Mouse (Mus musculus): ENCODE measurements around the gene Prr19. TPM values are rescaled to one million over a fixed set of nuclear protein-coding genes. Genes with fewer than 3 reads are reported as not detected.
"Not testable (repeated sequence)": the region's sequence is repeated elsewhere in the genome, so short reads cannot be mapped to it uniquely, and the experiment has no call there.

The Prr19 gene
- not detected for total RNA-seq (2021)
- long read RNA-seq, experiment 1 = 0 reads
- long read RNA-seq, experiment 2 = 0 reads

DNA sequence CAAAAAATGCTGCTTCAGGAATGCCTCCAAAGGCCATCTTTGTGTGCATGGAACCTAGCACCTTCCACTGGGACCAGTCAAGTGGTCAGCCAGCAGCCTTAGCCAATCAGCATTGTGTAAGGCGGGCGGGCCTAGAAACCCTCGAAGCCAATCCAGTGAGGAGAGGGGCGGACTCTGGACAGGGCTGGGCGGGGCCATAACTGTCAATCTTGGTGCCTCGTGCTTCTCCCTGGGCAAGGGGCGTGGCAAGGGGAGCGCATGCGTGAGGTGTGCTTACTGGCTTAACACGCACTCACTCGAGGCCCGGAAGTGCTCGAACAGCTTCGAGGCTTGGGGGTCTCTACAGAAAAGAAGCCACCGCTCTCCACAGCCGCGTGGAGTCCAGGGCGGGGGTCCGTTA lies at the start of gene Prr19:
Gene Prr19 (plus strand): TSS at position 349 of the 400 bp plus-strand sequence.
- DNase-seq (ENCODE audit: low spot score in 2 of 2) = no peak

DNA sequence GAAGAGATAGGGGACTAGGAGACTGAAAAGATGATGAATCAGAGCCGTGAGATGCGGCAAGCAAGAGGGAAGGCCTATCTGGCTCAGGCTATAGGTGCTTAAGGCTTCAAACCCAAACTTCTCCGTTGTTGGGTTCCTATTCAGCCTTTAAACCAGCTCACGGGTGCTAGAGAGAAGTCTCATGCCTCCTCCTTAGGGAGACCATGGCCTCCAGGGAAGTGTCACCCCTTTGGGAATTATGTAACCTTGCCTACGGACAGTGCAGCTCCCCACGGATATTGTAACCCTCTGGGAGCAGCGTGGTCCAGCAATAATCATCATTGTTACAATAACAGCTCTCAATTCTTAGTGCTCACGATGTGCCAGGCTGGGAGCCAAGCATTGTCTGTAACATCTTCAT lies 49.4 kb upstream of the Prr19 start:
- no peak for DNase-seq (ENCODE audit: low spot score in 2 of 2)

DNA sequence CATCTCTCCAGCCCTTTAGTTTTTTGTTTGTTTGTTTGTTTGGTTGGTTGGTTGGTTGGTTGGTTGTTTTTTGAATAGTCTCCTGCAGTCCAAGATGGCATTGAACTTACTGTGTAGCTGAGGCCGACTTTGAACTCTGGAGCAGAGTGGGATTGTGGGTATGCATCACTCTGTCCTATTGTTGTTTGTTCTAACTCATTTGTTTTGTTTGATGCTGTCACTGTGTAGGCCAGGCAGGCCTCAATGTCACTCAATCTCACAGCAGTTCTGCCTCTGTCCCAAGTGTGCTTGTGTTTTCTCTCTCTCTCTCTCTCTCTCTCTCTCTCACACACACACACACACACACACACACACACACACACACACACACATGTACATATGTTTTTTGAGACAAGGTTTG lies 39.3 kb upstream of the Prr19 start:
- DNase-seq (ENCODE audit: low spot score in 2 of 2) = no peak

DNA sequence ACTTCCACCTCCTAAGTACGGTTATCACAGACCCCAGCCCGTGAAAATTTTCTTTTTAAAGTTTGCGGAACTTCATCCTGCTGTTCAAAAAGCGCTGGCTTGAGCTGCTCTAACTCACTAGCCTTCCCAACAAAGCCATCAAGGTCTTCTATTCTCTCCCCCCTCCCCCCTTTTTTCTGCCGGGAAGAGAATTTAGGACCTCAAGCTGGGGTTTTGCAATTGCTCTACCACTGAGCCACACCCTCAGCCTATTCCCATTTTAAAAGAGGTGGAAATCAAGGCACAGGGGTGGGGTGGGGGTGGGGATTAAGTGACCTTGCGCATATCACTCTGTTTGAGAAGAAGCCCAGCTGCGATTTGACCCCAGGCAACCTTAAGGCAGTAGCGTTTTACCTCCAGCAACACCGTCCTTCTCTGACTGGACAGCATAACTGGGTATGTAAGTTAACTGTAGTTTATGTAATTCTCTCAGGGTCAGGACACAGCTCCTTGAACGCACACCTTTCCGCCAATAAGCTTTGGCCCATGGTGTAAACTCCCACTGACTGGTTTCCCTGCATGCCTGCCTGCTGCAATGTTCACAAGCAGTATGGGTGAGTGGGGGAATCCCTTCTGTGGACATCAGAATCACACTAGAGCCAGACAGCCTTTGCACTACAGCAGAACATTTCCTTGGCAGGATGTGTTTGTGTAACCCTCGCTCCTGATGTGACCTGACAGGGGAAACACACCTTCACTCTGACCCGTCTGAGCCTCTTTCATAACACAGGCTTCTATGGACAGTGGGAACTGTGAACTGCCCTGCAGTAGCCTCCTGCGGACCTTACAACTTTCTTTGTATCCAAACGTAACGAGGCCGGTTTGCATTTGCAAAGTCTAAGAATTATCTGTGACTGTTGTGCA lies 37.0 kb upstream of the Prr19 start:
- no peak for DNase-seq (ENCODE audit: low spot score in 2 of 2)

DNA sequence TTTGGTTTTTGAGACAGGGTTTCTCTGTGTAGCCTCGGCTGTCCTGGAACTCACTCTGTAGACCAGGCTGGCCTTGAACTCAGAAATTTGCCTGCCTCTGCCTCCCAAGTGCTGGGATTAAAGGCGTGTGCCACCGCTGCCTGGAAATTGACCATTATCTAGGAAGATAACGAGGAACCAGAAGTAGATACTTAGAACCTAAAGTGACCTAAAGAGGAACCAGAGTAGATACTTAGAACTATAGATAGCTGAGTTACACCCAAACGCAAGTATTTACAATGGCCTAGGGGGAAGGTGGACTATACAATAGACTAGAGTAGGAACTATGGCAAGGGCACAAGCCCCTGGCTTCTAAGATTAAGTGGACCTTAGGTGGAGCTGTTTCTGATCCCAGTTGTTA lies 35.5 kb upstream of the Prr19 start:
- DNase-seq (ENCODE audit: low spot score in 2 of 2) = not testable (repeated sequence)

DNA sequence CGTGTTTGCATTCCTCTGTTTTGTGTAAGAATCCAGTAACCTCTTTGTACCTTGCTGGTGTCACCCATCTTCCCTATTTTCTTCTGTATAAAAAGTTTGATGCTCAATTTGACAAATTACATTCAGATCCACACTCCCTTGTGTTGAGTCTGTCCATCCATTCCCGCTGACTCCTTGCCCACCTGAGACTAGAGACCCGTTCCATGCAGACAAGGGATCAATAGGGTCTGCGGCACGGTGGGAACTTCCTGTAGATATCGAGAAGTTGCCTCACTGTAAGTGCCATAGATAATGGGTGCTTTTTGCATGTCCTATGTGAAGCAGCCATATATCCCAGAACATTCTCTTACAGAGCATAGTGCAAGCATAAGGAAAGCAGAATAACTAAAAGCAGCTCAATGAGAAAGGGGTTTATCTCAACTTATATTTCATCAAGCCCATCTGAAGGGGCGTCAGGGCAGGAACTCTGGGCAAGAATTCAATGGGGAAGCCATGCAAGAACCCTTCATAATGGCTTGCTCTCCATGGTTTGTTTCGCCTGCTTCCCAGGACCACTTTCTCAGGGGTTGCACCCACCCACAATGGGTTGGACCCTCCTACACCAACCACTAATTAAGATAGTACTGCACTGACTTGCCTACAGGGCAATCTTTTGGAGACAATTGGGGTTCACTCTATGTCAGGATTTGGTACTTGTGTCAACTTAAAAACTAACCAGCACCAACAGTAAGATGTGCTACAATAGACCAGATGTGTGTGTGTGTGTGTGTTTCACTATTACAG lies 34.8 kb upstream of the Prr19 start:
- no peak for DNase-seq (ENCODE audit: low spot score in 2 of 2)

DNA sequence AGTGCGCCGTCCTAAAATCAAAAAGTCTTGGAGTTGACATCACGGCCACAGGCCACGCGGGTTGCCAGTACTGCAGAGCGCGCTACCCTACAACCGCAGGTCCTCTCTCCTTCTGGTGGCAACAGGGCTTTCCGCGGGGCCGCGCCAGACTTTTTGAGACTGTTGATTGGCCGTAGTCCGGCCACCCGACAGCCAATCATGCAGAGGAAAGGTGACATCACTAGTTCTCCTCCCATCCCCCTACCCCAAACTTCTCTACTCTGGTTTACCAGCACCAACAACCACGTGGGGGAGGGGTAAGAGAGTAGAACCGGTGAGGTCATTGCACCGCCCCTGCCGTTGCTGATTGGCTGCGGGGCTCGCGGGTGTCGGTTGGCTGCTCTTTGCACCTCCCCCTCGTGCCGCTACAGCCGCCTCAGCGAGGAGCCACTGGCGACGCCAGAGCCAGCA lies 33.9 kb upstream of the Prr19 start, which contains the start of gene Cic:
Gene Cic (plus strand): TSS at position 404 of the 450 bp plus-strand sequence.
- DNase-seq (ENCODE audit: low spot score in 2 of 2) = peak; percentile 92 to 98

DNA sequence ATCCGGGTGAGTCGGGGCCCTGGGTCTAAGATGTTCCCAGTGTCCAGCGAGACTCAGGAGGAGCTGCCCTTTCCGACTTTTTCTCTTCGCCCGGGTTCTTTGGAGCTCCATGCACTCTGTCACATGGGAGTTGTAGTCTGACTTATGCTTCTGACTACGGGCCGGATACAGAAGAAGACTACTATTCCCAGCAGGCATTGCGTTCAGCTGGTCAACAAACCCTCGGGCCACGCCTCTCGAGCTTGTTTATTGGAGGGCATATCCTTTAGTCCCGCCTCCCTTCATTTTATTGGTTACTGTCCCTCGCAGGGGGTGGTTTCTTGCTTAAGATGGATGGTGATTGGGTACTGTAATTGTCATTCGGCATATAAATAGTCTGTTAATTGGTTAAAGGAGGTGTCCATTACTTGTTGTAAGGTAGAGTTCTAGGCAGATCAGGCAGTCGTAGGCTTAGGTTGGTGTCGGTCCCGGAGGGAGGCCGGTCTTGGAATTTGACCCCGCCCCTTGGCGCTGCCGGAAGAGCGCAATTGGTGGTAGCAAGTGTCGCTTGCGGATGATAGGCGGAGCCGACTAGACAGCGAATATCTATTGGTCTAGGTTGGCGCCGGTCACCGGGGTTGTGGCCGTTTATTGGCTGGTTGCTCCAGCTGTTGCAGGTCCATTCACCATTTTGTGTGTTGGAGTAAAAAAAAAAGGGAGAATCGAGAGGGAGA lies 33.3 kb upstream of the Prr19 start:
- DNase-seq (ENCODE audit: low spot score in 2 of 2) = peak; percentile 96 to 99

DNA sequence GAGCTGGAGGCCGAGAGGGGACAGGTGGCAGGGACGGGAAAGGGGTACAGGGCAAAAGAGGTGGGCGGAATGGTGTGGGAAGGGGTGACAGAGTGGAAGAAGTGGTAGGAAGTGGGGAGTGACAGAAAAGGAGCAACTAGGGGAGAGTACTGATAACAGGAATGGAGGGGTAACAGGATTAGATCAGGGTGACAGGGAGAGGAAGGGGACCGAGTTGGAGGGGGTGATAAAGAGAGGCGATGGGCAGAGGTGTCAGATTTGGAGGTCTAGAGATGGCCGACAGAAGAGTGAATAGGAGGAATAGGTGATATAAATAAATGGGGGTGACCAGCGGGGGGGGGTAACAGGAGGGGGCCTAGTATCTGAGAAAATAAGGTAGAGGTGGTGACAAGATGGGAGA lies 32.6 kb upstream of the Prr19 start:
- DNase-seq (ENCODE audit: low spot score in 2 of 2) = no peak

DNA sequence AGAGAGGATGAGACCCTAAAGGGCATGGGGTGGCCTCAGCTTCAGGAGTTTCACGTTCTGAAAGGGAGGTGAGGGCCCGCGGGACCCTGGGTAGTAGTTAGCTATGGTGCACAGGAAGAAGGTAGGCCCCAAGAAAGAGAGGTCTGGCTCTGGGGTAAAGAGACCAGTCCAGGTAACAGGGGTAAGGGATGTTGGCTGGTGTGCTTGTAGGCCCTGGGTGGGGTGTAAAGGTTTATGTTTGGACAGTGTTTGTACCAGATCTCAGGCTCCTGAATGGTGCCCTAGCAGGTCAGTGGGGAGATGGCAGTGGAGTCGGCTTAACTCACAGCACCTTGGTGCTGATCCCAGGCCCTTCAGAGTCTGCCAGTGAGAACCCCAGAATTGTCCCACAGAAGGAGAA lies 32.2 kb upstream of the Prr19 start:
- DNase-seq (ENCODE audit: low spot score in 2 of 2) = peak in 1 of 2 experiments; percentile 14

DNA sequence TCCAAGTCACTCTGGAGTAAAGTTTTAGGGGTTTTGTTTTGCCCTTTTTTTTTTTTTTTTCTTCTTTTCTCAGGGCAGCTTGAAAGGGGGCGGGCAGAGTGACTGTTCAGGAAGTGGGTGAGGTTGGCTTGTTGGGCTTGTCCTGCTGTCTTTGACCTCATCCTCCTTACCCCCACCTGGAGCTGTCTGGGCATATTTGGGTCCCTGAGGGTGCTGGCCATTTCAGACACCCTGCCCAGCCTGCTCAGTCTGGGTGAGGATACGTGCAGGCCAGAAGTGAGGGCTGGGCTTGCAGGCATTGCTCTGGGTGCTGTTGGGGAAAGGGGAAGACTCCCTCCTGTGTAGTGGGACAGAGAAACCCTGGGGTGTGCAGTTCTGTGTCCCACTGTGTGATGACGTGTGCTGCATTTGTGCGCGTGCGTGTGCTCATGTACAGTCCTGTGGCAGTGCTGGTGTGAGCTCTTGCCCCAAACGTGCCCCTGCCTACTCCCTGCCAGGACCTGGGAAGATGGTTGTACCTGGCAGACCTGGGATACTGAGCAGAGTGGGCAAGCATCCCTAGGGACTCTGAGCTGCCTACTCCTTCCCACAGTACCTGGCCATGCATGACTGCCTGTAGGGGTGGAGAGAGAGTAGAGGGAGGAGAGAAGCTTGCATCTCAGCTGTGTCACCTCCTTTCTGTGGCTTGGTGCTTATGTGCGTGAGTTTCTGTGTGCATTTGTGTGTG lies 31.5 kb upstream of the Prr19 start:
- DNase-seq (ENCODE audit: low spot score in 2 of 2) = peak; percentile 11 to 16

DNA sequence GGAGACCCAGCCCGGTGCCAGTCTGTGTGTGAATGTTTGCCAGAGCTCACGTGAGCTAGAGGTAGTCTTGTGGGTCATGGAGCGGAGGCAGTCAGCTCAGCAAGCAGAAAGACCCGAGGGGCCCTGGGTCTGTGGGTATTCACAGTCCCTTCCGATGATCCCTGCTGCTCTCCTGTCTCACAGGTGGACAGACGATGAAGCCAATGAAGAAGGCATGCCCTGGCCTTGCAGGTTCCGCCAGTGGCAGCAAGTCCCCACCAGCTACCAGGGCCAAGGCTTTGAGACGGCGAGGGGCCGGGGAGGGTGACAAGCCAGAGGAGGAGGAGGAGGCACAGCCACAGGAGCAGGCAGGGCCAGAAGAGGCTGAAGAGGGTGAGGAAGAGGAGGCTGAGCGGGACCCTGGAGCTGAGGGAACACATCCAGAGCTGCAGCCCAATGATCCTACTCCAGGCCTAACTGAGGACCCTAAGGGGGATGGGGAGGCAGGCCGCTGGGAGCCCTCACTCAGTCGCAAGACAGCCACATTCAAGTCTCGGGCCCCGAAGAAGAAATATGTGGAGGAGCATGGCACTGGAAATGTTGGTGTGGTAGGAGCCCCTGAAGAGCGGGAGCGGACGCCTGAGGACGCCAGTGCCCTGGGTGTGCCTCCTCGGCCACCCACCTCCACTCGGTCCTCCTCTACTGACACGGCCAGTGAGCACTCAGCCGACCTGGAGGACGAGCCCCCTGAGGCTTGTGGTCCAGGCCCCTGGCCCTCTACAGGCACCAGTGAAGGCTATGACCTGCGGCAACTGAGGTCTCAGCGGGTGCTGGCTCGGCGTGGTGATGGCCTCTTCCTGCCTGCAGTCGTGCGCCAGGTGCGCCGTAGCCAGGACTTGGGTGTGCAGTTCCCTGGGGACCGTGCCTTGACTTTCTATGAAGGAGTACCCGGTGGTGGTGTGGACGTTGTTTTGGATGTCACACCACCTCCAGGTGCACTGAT lies 30.3 kb upstream of the Prr19 start:
- DNase-seq (ENCODE audit: low spot score in 2 of 2) = no peak

DNA sequence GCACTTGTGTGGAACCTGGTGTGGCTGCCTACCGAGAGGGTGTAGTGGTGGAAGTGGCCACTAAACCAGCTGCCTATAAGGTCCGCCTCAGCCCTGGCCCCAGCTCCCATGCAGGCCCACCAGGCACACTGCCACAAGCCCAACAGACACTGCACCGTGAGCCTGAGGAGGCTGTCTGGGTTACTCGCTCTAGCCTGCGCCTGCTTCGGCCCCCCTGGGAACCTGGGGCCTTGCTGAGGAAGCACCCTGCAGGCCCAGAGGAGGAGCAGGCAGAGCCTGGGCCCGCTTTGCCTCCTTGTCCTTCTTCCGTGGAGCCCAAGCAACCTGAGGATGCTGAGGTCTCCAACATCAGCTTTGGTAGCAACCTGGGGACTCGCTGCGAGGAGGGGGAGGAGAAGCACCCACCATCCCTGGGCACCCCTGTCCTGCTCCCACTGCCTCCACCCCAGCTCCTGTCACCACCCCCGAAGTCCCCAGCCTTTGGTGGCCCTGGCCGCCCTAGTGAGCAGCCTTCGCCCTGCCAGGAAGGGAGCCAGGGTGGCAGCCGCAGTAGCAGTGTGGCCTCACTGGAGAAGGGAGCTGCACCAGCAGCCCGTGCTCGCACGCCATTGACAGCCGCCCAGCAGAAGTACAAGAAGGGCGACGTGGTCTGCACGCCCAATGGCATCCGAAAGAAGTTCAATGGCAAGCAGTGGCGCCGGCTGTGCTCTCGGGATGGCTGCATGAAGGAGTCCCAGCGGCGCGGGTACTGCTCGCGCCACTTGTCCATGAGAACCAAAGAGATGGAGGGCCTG lies 29.4 kb upstream of the Prr19 start:
- no peak for DNase-seq (ENCODE audit: low spot score in 2 of 2)

DNA sequence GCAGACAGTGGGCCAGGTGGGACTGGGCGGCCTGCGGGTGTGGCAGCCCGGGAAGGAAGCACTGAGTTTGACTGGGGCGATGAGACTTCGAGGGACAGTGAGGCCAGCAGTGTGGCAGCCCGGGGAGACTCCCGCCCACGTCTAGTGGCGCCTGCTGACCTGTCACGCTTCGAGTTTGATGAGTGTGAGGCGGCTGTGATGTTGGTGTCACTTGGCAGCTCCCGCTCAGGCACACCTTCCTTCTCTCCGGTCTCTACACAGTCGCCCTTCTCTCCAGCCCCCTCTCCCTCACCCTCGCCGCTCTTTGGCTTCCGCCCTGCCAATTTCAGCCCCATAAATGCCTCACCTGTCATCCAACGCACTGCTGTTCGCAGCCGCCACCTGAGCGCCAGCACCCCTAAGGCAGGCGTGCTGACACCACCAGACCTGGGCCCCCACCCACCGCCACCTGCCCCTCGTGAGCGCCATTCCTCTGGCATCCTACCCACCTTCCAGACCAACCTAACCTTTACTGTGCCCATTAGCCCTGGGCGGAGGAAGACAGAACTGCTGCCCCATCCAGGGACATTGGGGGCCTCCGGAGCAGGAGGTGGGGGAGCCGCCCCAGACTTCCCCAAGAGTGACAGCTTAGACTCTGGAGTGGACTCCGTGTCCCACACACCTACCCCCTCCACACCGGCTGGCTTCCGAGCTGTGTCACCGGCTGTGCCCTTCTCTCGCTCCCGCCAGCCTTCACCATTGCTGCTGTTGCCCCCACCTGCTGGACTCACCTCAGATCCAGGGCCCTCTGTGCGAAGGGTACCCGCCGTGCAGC lies 28.6 kb upstream of the Prr19 start:
- DNase-seq (ENCODE audit: low spot score in 2 of 2) = peak in 1 of 2 experiments; percentile 16

DNA sequence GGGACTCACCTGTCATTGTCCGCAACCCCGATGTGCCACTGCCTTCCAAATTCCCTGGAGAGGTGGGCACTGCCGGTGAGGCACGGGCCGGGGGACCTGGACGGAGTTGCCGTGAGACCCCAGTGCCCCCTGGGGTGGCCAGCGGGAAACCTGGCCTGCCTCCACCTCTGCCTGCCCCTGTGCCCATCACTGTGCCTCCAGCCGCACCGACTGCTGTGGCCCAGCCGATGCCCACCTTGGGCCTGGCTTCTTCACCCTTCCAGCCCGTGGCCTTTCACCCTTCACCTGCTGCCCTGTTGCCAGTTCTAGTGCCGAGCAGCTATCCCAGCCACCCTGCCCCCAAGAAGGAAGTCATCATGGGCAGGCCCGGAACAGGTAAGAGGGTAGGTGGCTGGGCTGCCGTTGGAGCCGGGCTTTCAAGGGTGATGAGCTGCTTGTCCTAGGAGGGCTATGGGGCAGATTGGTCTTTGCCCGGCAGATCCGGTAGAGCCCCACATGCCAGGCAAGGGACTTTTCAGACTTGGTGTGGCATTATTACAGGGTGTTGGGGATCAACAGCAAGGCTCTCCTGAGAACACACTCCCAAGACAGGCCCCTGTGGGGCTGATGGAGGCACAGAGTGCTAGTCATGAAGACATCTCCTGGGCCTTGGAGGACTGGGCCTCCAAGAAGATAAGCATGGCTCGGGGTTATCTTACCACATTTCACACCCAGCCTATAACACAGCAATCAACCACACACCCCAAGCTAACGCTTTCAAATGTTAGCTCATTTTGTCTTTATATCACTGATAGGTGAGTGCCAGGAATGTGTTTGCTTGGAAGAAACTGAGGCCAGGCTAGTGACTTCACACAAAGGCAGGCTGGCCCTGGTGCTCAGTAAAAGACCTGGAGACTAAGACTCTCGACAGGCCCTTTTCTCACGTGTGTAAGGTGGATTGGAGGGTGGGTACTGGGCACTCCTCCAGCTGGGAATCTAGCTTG lies 27.7 kb upstream of the Prr19 start:
- peak in 1 of 2 experiments; percentile 17 for DNase-seq (ENCODE audit: low spot score in 2 of 2)

DNA sequence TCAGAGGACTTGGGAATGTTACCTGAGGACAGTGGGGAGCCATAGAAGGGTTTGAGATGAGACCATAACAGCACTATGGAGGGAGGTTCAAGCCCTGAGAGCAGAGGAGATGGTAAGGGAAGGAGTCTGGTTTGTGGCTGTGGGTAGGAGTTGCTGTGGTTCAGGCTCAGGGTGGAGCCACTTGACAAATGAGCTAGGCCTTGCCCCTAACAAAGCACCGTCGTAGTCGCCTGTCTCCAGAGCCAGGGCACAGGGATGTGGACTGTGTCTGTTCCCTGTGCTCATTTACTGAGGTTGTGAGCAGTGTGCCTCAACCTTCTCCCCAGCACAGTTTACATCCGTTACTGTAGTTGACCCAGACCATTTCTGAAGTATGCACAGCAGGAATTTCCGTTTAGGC lies 26.6 kb upstream of the Prr19 start:
- no peak for DNase-seq (ENCODE audit: low spot score in 2 of 2)

DNA sequence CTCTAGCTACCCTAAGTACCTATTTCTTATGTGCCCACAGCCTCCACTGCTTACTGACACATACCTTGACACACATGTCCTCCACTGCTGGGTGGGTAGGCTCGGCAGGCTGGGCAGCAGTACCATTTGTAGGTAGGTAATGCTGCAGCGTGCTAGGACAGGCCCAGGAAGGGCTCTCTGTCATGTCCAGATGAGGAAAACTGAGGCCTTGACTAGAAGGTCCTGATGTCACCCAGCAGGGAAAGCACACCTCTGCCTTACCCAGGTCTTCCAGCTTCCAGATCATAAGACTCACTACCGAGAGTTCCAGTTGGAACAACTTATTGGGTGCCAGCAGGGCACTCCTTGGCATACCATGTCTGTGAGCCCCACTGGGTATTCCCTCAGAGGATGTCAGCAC lies 26.2 kb upstream of the Prr19 start:
- DNase-seq (ENCODE audit: low spot score in 2 of 2) = no peak
